Mouse (Mus musculus) heart, embryonic 13.5 days (tissue): ENCODE results near the gene Stambp. TPM values are rescaled to one million over a fixed set of nuclear protein-coding genes. Genes with fewer than 3 reads are reported as not detected.

Source experiments
- ATAC-seq: fragments of 200-750 bp; cut with Nextera tagmentation; 2 replicates; pipeline ENCODE4 v1.8.0; 2017; ENCODE audit warnings: moderate TSS enrichment; ENCODE audit not compliant: insufficient number of reproducible peaks, low FRiP score, low TSS enrichment; ENCODE audit errors: extremely low read depth
- H3K27ac ChIP-seq: fragments of 300-500 bp; sonication (generic); replicated peaks from 2 replicates; pipeline ENCODE4 v1.5.1; 2015; ENCODE audit warnings: moderate library complexity, mild to moderate bottlenecking, inconsistent platforms
- H3K27me3 ChIP-seq: fragments of 300-500 bp; sonication (generic); replicated peaks from 2 replicates; pipeline ENCODE4 v1.6.1; 2015; ENCODE audit warnings: mild to moderate bottlenecking, inconsistent platforms
- H3K36me3 ChIP-seq: fragments of 300-500 bp; sonication (generic); 2 replicates; pipeline ENCODE4 v1.6.1; 2015; ENCODE audit warnings: mild to moderate bottlenecking, inconsistent platforms
- H3K4me1 ChIP-seq: fragments of 300-500 bp; sonication (generic); 2 replicates; pipeline ENCODE4 v1.6.1; 2015; ENCODE audit warnings: inconsistent platforms
- H3K4me2 ChIP-seq: fragments of 300-500 bp; sonication (generic); 2 replicates; pipeline ENCODE4 v1.6.1; 2015; ENCODE audit warnings: inconsistent platforms, mild to moderate bottlenecking, moderate library complexity
- H3K4me3 ChIP-seq: fragments of 300-500 bp; sonication (generic); 2 replicates; pipeline ENCODE4 v1.5.1; 2015; ENCODE audit warnings: moderate library complexity, mild to moderate bottlenecking, inconsistent platforms
- H3K9ac ChIP-seq: fragments of 300-500 bp; sonication (generic); 2 replicates; pipeline ENCODE4 v1.6.1; 2015; ENCODE audit warnings: inconsistent platforms, mild to moderate bottlenecking, moderate library complexity
- H3K9me3 ChIP-seq: fragments of 300-500 bp; sonication (generic); 2 replicates; pipeline ENCODE4 v1.6.1; 2016; ENCODE audit warnings: inconsistent platforms
- WGBS: fragments of 180-500 bp; shearing (Covaris S2); methylation state at CpG from one replicate; pipeline ENCODE4 v1.1.7; 2015; ENCODE audit warnings: mixed read lengths; 5-methylcytosine and 5-hydroxymethylcytosine counted together
- polyA plus RNA-seq: library from polyadenylated mRNA; unstranded; fragments of >200 nt; fragmentation: Nextera tagmentation; extraction: Ambion mirVana; gene quantifications from 2 replicates; pipeline ENCODE4 v1.2.1, GENCODE M21; 2015

Gene Stambp
- polyA plus RNA-seq, 1 experiment from 2014 or later: 21.4 TPM

DNA sequence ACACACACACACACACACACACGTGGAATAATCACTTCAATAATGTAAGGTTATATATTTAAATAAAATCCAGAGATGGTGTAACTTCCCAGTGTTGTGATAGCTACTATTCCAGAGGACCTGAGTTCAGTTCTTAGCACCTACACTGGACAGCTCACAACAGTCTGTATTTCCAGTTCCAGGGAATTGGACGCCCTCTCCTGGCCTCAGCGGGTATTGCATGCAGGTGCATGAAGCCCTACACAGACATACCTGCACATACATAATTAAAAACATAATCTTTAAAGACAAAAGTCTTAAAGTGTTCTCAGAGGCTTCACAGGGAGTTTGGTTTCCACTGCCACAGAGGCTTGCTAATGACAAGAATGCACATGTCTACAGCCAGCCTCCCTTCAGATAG is 72.1 kb downstream of the Stambp start:
- H3K36me3 ChIP-seq: peaks cover 16% of the 10 kb centered on the region
- no peak overlapping the region for H3K4me3 ChIP-seq
- H3K4me2 ChIP-seq: no peak overlapping the region
- H3K4me1 ChIP-seq: peaks cover 30% of the 10 kb centered on the region
- H3K9ac ChIP-seq: no peak overlapping the region
- H3K27me3 ChIP-seq: no peaks in the 10 kb centered on the region
- H3K27ac ChIP-seq: no peak overlapping the region
- 54% methylated on average over 3 of the region's 3 CpGs for WGBS
- 0 out of 2 replicates have a peak, but pooled peaks cover 3% of the 10 kb centered on the region for H3K9me3 ChIP-seq
- ATAC-seq: no peak

DNA sequence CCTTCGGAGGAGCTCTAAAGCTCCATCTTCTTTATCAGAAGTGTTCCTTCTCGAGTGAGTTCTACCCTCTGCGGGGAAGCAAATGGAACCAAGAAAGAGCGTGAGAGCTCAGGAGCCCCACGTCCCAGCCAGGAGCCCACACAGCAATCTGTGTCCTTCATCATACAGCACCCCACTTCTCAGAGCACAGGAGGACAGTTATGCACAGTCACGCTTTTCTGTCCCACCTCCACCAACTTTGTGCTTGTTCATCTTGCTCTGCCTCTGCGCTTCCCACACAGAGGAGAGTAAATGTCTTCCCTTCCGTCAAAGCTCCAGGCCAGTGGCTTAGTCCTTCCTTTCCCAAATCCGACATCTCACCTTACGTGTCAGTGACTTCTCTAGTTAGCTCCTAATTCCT is 73.5 kb downstream of the Stambp start:
- peaks cover 26% of the 10 kb centered on the region for H3K4me1 ChIP-seq
- ATAC-seq: no peak
- H3K27ac ChIP-seq: no peak overlapping the region
- no peak overlapping the region for H3K4me3 ChIP-seq
- 0 out of 2 replicates have a peak, but pooled peaks cover 3% of the 10 kb centered on the region for H3K9me3 ChIP-seq
- no peak overlapping the region for H3K9ac ChIP-seq
- H3K36me3 ChIP-seq: peaks cover 18% of the 10 kb centered on the region
- no peak overlapping the region for H3K4me2 ChIP-seq
- H3K27me3 ChIP-seq: no peaks in the 10 kb centered on the region
- WGBS: 90% methylated on average over 10 of the region's 10 CpGs

DNA sequence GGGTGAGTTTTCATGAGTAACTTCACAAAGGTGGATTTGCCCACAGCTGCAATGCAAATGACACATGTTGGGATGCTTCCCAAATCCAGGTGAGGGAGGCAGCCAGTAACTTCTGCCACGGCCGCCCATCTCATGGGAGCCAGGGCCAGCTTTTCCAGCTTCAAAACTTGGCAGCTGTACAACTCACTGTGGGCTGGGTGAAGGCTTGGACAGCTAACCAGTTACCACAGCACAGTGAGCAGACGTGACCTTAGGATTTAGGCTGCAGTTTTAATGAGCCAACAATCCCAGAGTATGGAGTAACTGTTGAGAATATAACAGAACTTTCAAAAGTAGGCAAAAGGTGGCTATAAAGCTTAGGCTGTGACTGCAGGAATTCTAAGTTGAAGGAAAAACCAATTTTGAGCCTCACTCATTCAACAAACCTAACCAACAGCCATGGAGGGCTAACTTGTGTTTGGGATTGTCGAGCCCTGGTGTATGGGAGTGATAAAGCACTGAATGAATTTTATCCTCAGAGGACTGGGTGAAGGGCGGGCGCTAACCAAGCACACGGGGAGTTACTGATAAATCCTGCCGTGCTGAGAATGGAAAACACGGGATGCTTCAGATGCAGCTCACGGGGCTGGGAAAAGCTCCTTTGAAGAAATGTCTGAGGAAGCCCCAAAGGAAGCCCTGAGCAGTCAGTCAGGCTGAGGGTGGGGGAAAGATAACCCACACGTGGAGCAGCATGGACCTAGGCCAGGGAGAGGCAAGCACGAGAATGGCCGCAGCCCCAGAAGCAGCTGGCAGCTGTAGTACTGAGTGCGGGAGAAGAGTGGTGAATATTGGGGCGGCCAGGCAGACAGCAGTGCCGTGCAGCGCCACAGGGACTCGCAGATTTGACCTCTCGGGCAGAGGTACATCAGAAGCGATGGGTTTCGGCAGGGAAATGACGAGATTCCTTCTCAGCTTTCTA is 75.5 kb downstream of the Stambp start:
- Histone ChIP-seq H3K4me2 (no peak overlapping the region), H3K36me3 (peaks cover 31% of the 10 kb centered on the region), H3K9ac (0 out of 2 replicates have a peak overlapping the region, but pooled peaks have one; percentile 45), H3K4me3 (no peak overlapping the region), H3K27ac (peak overlapping the region; percentile 40), H3K4me1 (peaks cover 20% of the 10 kb centered on the region), H3K27me3 (no peaks in the 10 kb centered on the region), H3K9me3 (0 out of 2 replicates have a peak, but pooled peaks cover 3% of the 10 kb centered on the region)
- WGBS: 58% methylated on average over 22 of the region's 22 CpGs
- no peak for ATAC-seq

- Histone ChIP-seq H3K27ac (no peak overlapping the region), H3K4me2 (no peak overlapping the region), H3K4me3 (no peak overlapping the region), H3K9me3 (0 out of 2 replicates have a peak, but pooled peaks cover 3% of the 10 kb centered on the region), H3K9ac (no peak overlapping the region), H3K27me3 (no peaks in the 10 kb centered on the region), H3K36me3 (peaks cover 38% of the 10 kb centered on the region), H3K4me1 (peaks cover 16% of the 10 kb centered on the region)
- no peak for ATAC-seq
- WGBS: 85% methylated on average over 9 of the region's 9 CpGs
These were observed 76.3 kb downstream of the Stambp start for GRCm38 (mm10) chr6:83496009-83496752.

Other genes with a start within 250 kb of the Stambp start
- gene Mthfd2, start 246.8 kb downstream of the Stambp start, polyA plus RNA-seq: 27.6 and 30.9 TPM in 2 replicates
- 30.4 and 30.7 TPM in 2 replicates for gene Mob1a, start 246.7 kb downstream of the Stambp start, polyA plus RNA-seq
- gene Bola3, start 223.6 kb downstream of the Stambp start, polyA plus RNA-seq: 233 and 264 TPM in 2 replicates
- gene Tet3, start 113.6 kb downstream of the Stambp start, polyA plus RNA-seq: 27.7 and 30.6 TPM in 2 replicates
- gene Dguok, start 65.8 kb downstream of the Stambp start, polyA plus RNA-seq: 54.0 and 55.2 TPM in 2 replicates
- gene Actg2, start 36.5 kb downstream of the Stambp start, polyA plus RNA-seq: 15.2 and 20.7 TPM in 2 replicates
- gene Clec4f, start 83.5 kb upstream of the Stambp start, polyA plus RNA-seq: 0.23 and 0.27 TPM in 2 replicates
- gene Cd207, start 105.1 kb upstream of the Stambp start, polyA plus RNA-seq: 0.09 TPM in 1 of 2 replicates, not detected in the other
- gene Vax2, start 138.5 kb upstream of the Stambp start, polyA plus RNA-seq: not detected in 2 replicates
- gene Atp6v1b1, start 170.3 kb upstream of the Stambp start, polyA plus RNA-seq: not detected in 2 replicates
- not detected in 2 replicates for gene Ankrd53, start 189.9 kb upstream of the Stambp start, polyA plus RNA-seq
- 60.4 and 72.9 TPM in 2 replicates for gene Tex261, start 203.1 kb upstream of the Stambp start, polyA plus RNA-seq
- gene Nagk, start 222.3 kb upstream of the Stambp start, polyA plus RNA-seq: 55.4 and 57.6 TPM in 2 replicates